Mouse (Mus musculus) c-Kit-negative CD71-positive TER-119-positive erythroid progenitor cells, embryonic 14.5 days (primary cell): ENCODE results near the gene Usp33.
"Not testable (repeated sequence)": the region's sequence is repeated elsewhere in the genome, so short reads cannot be mapped to it uniquely, and the experiment has no call there.

Experiments
- DNase-seq: peaks from one replicate; pipeline ENCODE4 v3.0.0-alpha.2; 2013; ENCODE audit warnings: low read depth, low spot score

The Usp33 gene

GRCm38 (mm10) chr3:152345732-152346632 is at the start of gene Usp33:
TSS of gene Usp33 (plus strand) at chr3:152346478.
- DNase-seq, result peak; percentile 82

GRCm38 (mm10) chr3:152300376-152301337 is 45.6 kb upstream of the Usp33 start:
- no peak for DNase-seq

- no peak for DNase-seq
Observed at GRCm38 (mm10) chr3:152302991-152303390, 43.3 kb upstream of the Usp33 start.

- DNase-seq, result no peak
Observed at GRCm38 (mm10) chr3:152304093-152304815, 42.0 kb upstream of the Usp33 start.

GRCm38 (mm10) chr3:152305080-152305479 is 41.2 kb upstream of the Usp33 start:
- DNase-seq, result no peak

- DNase-seq, result no peak
Observed at GRCm38 (mm10) chr3:152305971-152306370, 40.3 kb upstream of the Usp33 start.

- DNase-seq, result no peak
Observed at GRCm38 (mm10) chr3:152308485-152309249, 37.6 kb upstream of the Usp33 start.

GRCm38 (mm10) chr3:152309250-152309645 is 37.0 kb upstream of the Usp33 start:
- no peak for DNase-seq

- DNase-seq, result not testable (repeated sequence)
Observed at GRCm38 (mm10) chr3:152314666-152315065, 31.6 kb upstream of the Usp33 start.

- peak; percentile 33 for DNase-seq
Observed at GRCm38 (mm10) chr3:152315613-152316012, 30.7 kb upstream of the Usp33 start.

GRCm38 (mm10) chr3:152316447-152317173 is 29.7 kb upstream of the Usp33 start:
- DNase-seq, result not testable (repeated sequence)

- DNase-seq, result no peak
Observed at GRCm38 (mm10) chr3:152320972-152321645, 25.2 kb upstream of the Usp33 start.

- DNase-seq, result no peak
Observed at GRCm38 (mm10) chr3:152321765-152322547, 24.3 kb upstream of the Usp33 start.

- no peak for DNase-seq
Observed at GRCm38 (mm10) chr3:152332104-152332503, 14.2 kb upstream of the Usp33 start.

- no peak for DNase-seq
Observed at GRCm38 (mm10) chr3:152332545-152333300, 13.6 kb upstream of the Usp33 start.

GRCm38 (mm10) chr3:152333641-152334040 is 12.6 kb upstream of the Usp33 start:
- DNase-seq, result no peak

GRCm38 (mm10) chr3:152336085-152336484 is 10.2 kb upstream of the Usp33 start:
- no peak for DNase-seq
